Mouse (Mus musculus): ENCODE results near the gene Zfp821. TPM values are rescaled to one million over a fixed set of nuclear protein-coding genes. Genes with fewer than 3 reads are reported as not detected.

Gene Zfp821
- polyA plus RNA-seq, 1 experiment from 2014 or later, result 46.7 TPM

GRCm38 (mm10) chr8:109725106-109725505, 19.8 kb downstream of the Zfp821 start:
- no peaks in the 10 kb centered on the region for H3K27me3 ChIP-seq
- no peak overlapping the region for H3K4me2 ChIP-seq
- no peak overlapping the region for H3K4me3 ChIP-seq
- no peak for ATAC-seq (ENCODE audit: insufficient number of reproducible peaks, insufficient read depth, low FRiP score, low TSS enrichment, low read depth)
- no peak overlapping the region for H3K9ac ChIP-seq
- no peak overlapping the region for H3K27ac ChIP-seq
- H3K4me1 ChIP-seq, result no peaks in the 10 kb centered on the region
- WGBS, result 90% methylated on average over 3 of the region's 3 CpGs
- H3K9me3 ChIP-seq, result no peaks in the 10 kb centered on the region
- peaks cover 91% of the 10 kb centered on the region for H3K36me3 ChIP-seq

- 82% methylated on average over 3 of the region's 3 CpGs for WGBS
- Histone ChIP-seq H3K4me2 (no peak overlapping the region), H3K27ac (no peak overlapping the region), H3K9ac (no peak overlapping the region), H3K4me3 (no peak overlapping the region), H3K27me3 (no peaks in the 10 kb centered on the region), H3K4me1 (peaks cover 4% of the 10 kb centered on the region), H3K36me3 (peaks cover 82% of the 10 kb centered on the region), H3K9me3 (no peaks in the 10 kb centered on the region)
- no peak for ATAC-seq (ENCODE audit: insufficient number of reproducible peaks, insufficient read depth, low FRiP score, low TSS enrichment, low read depth)
Observed at GRCm38 (mm10) chr8:109731012-109731411, 25.7 kb downstream of the Zfp821 start.

DNA sequence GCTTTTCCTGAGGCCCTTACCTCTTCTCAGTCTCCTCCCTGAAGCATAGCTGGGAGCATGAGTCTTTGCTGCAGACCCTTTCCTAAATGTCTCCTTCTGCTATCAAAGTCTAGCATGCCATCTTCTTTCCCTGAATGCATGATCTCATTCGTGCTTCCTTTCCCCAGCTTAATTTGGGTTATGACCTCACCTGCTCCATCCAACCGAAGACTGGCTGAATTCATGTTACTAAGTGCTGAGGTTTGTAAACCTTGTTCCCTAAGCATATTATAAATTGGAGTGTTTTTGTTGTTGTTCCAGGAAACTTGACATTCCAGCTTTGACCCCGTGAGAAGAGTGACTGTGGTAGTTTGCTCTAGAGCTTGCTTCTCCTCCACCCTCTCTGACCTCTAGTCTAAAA, 28.7 kb downstream of the Zfp821 start:
- peaks cover 59% of the 10 kb centered on the region for H3K36me3 ChIP-seq
- H3K9me3 ChIP-seq, result no peaks in the 10 kb centered on the region
- no peak for ATAC-seq (ENCODE audit: insufficient number of reproducible peaks, insufficient read depth, low FRiP score, low TSS enrichment, low read depth)
- peaks cover 14% of the 10 kb centered on the region for H3K4me1 ChIP-seq
- no peak overlapping the region for H3K9ac ChIP-seq
- no peaks in the 10 kb centered on the region for H3K27me3 ChIP-seq
- H3K4me2 ChIP-seq, result no peak overlapping the region
- H3K27ac ChIP-seq, result no peak overlapping the region
- WGBS, result 87% methylated on average over 3 of the region's 3 CpGs
- H3K4me3 ChIP-seq, result no peak overlapping the region

DNA sequence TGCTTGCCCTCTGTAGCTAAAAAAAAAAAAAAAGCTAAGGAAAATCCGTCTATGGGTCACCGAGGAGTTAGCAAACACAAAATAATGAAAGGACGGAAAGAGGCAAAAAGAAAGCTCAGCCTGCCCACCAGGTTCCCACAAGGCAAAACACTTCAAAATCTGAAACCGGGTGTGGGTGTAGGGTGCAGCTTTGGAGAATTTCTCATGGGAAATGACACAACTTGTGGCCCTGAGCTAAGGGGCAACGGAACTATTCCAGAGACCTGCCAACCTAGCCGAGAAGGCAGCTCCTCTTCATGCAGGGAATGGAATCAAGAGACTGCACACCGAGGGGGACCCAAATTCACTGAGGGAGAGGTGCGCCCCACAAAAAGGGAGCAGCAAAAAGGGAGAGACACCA, 31.5 kb downstream of the Zfp821 start:
- no peak for ATAC-seq (ENCODE audit: insufficient number of reproducible peaks, insufficient read depth, low FRiP score, low TSS enrichment, low read depth)
- Histone ChIP-seq H3K9ac (peak overlapping the region; percentile 93), H3K27me3 (no peaks in the 10 kb centered on the region), H3K36me3 (peaks cover 31% of the 10 kb centered on the region), H3K4me1 (peaks cover 14% of the 10 kb centered on the region), H3K27ac (peak overlapping the region; percentile 68; the same call in 1 of the 2 replicates), H3K4me3 (peak overlapping the region; percentile 91), H3K9me3 (no peaks in the 10 kb centered on the region), H3K4me2 (peak overlapping the region; percentile 90)
- WGBS, result 4% methylated on average over 8 of the region's 8 CpGs

DNA sequence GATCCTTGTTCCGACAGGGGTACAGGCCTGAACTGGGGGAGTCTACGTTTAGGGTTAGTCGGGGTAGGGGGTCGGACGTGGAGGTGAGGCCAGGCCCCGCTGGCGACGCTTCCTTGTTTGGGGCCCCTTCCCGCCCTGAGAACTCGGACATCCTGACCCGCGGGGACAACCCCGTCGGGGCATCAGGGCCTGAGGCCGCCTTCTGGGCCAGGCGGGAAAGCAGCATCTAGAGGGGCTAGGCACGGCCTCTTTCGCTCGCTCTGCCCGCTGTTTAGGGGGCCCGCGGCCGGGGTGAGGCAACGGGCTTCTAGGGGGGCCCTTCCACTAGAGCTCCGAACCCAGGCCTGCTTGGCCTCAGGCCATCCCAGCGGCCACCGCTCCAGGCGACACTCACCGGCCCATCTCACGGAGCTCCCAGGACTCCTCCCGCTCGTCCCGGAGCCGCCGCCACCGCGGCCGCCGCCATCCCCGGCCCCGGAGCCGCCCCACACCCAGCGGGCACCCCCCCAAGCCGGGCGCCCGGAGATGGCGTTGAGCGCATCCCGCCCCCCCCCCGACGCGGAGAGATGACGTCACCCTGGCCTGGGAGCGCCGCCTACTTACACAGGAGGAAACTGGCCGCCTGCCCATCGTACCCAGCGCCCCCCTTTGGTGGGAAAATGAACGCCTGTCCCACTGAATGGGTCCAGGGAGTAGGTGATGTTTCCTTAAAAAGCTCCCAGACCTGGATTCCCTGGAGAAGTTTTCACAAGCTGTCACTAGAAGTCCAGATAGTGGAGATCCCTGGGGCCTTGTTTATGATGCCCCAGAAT, 32.1 kb downstream of the Zfp821 start, which contains the start of gene Atxn1l:
Gene Atxn1l (minus strand): TSS at position 503 of the 812 bp plus-strand sequence.
- WGBS, result under 1% methylated on average over 56 of the region's 59 CpGs
- H3K9ac ChIP-seq, result peak within 1 kb of the TSS; percentile 93
- H3K4me3 ChIP-seq, result peak within 1 kb of the TSS; percentile 91
- H3K4me1 ChIP-seq, result peaks cover 14% of the 10 kb centered on the region
- H3K36me3 ChIP-seq, result peaks cover 25% of the 10 kb centered on the region
- peak within 1 kb of the TSS; percentile 68 for H3K27ac ChIP-seq
- no peaks in the 10 kb centered on the region for H3K27me3 ChIP-seq
- no peaks in the 10 kb centered on the region for H3K9me3 ChIP-seq
- ATAC-seq (ENCODE audit: insufficient number of reproducible peaks, insufficient read depth, low FRiP score, low TSS enrichment, low read depth), result peak; percentile 67; the same call in 1 of the 2 replicates
- peak within 1 kb of the TSS; percentile 90 for H3K4me2 ChIP-seq

DNA sequence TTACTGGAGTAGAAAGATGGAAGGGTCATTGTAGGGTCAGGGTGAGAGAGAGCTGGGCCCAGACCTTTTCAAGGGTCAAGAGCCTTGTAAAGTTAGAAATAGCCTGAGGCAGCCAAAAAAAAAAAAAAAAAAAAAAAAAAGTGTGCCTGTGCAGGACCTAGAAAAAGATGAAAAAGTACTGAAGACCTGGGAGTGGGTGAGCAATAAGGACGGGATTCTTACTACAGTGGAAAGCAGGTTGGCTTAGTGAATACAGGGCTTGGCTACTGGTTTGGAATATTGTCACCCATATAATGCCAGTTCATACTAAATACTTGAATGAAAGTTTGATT, 32.7 kb downstream of the Zfp821 start:
- Histone ChIP-seq H3K4me3 (peak overlapping the region; percentile 91), H3K4me2 (peak overlapping the region; percentile 90), H3K36me3 (peaks cover 19% of the 10 kb centered on the region), H3K9ac (peak overlapping the region; percentile 93), H3K27me3 (no peaks in the 10 kb centered on the region), H3K27ac (peak overlapping the region; percentile 68), H3K9me3 (no peaks in the 10 kb centered on the region), H3K4me1 (peaks cover 14% of the 10 kb centered on the region)
- no peak for ATAC-seq (ENCODE audit: insufficient number of reproducible peaks, insufficient read depth, low FRiP score, low TSS enrichment, low read depth)
- 89% methylated on average over 1 of the region's 1 CpGs for WGBS

DNA sequence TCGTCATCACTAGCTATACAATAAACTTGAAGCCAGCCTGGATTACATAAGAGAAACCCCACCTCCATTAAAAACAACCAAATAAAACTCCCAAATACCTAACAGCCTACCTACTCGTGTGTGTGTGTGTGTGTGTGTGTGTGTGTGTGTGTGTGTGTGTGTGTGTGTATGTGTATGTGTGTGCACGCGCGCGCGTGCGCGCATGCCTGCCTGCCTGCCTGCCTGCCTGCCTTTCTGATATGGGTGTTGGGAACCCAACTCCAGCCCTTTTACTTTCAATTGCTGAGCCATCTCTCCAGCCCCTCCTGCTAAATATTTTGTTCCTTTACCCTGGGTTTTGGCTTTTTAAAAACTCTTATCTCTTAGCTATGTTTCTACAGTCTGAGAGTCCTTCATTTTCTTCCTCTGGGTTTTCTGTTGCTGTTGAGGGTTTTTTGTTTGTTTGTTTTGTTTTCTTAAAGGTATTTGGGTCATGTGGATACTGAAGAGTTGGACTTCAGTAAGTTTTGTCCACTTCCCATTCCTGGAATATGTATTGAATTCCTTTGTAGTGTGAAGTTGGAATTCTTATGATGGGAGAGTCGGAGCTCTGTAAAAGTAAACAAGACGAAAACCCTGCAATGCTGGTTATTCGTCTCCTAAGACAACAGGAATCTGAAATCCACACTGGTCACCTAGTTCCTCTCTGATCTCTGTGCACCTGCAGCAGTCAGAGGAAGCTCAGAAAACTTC, 42.3 kb downstream of the Zfp821 start:
- no peak for ATAC-seq (ENCODE audit: insufficient number of reproducible peaks, insufficient read depth, low FRiP score, low TSS enrichment, low read depth)

DNA sequence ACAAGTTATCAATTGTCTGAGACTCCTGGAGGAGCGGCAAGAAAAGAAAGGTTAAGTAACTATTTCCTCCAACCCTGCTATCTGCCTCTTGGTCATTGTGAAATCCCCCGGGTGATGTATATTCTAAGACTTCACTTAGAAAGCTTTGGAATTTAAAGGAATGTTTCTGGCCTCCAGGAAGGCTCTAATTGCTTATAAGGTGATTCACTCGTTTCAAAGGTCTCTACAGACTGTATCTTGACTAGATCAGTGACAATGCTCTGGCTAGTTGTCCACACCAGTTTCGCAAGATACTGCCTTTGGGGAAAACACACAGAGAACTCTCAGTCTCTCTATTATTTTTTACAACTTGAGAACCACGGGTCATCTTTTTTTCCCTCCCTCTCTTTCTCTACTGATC, 44.9 kb downstream of the Zfp821 start:
- Histone ChIP-seq H3K4me2 (no peak overlapping the region), H3K4me1 (no peaks in the 10 kb centered on the region), H3K27me3 (no peaks in the 10 kb centered on the region), H3K4me3 (no peak overlapping the region), H3K36me3 (no peaks in the 10 kb centered on the region), H3K27ac (no peak overlapping the region), H3K9me3 (no peaks in the 10 kb centered on the region; the same call in 1 of the 2 replicates), H3K9ac (no peak overlapping the region)
- 49% methylated on average over 5 of the region's 5 CpGs for WGBS
- no peak for ATAC-seq (ENCODE audit: insufficient number of reproducible peaks, insufficient read depth, low FRiP score, low TSS enrichment, low read depth)

More for the DNA sequence above, 42.3 kb downstream of the Zfp821 start:
- Histone ChIP-seq H3K4me3 (no peak overlapping the region), H3K36me3 (no peaks in the 10 kb centered on the region), H3K27me3 (no peaks in the 10 kb centered on the region), H3K27ac (no peak overlapping the region), H3K9me3 (no peaks in the 10 kb centered on the region), H3K4me2 (no peak overlapping the region), H3K9ac (no peak overlapping the region), H3K4me1 (no peaks in the 10 kb centered on the region)
- 88% methylated on average over 12 of the region's 12 CpGs for WGBS

- Histone ChIP-seq H3K9me3 (no peaks in the 10 kb centered on the region; the same call in 1 of the 2 replicates), H3K4me3 (no peak overlapping the region), H3K27ac (no peak overlapping the region), H3K27me3 (no peaks in the 10 kb centered on the region), H3K9ac (no peak overlapping the region), H3K36me3 (no peaks in the 10 kb centered on the region), H3K4me1 (no peaks in the 10 kb centered on the region), H3K4me2 (no peak overlapping the region)
- no peak for ATAC-seq (ENCODE audit: insufficient number of reproducible peaks, insufficient read depth, low FRiP score, low TSS enrichment, low read depth)
- WGBS, result 71% methylated on average over 12 of the region's 12 CpGs
Observed at GRCm38 (mm10) chr8:109750699-109751098, 45.4 kb downstream of the Zfp821 start.

GRCm38 (mm10) chr8:109751731-109752485, 46.6 kb downstream of the Zfp821 start:
- Histone ChIP-seq H3K4me3 (no peak overlapping the region), H3K4me2 (no peak overlapping the region), H3K9me3 (no peaks in the 10 kb centered on the region; the same call in 1 of the 2 replicates), H3K27ac (no peak overlapping the region), H3K36me3 (no peaks in the 10 kb centered on the region), H3K9ac (no peak overlapping the region), H3K27me3 (no peaks in the 10 kb centered on the region), H3K4me1 (no peaks in the 10 kb centered on the region)
- no peak for ATAC-seq (ENCODE audit: insufficient number of reproducible peaks, insufficient read depth, low FRiP score, low TSS enrichment, low read depth)
- WGBS, result 87% methylated on average over 20 of the region's 20 CpGs

DNA sequence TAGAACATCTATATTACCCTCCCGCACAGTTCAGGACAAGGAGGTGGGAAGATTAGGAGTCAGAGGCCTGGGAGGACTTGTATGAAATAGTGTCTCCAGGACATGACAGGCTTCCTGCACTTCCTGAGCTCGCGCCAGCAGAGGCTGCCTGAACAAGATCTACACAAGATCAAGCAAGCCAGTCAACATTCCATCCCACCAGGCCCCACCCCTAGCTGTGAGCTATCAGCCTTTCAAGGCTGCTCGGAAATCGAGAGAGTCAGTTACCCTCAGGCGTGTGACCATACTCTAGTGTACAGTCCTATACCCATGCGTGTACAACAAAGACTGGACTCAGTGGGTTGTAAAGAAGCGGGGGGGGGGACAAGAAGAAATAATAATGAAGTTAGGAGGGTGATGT, 49.4 kb downstream of the Zfp821 start:
- Histone ChIP-seq H3K4me1 (no peaks in the 10 kb centered on the region), H3K4me2 (no peak overlapping the region), H3K27ac (no peak overlapping the region), H3K9me3 (no peaks in the 10 kb centered on the region; the same call in 1 of the 2 replicates), H3K4me3 (no peak overlapping the region), H3K36me3 (no peaks in the 10 kb centered on the region), H3K9ac (no peak overlapping the region), H3K27me3 (no peaks in the 10 kb centered on the region)
- no peak for ATAC-seq (ENCODE audit: insufficient number of reproducible peaks, insufficient read depth, low FRiP score, low TSS enrichment, low read depth)
- 80% methylated on average over 8 of the region's 8 CpGs for WGBS

All from embryonic facial prominence, embryonic 13.5 days (tissue).